Mouse (Mus musculus) fibroblast of lung, adult 2 months (primary cell): ENCODE data around the gene Gart.

Experiments used
- DNase-seq: peaks from one replicate; pipeline ENCODE4 v3.0.0-alpha.2; 2011; ENCODE audit warnings: low read depth

The Gart gene

DNA sequence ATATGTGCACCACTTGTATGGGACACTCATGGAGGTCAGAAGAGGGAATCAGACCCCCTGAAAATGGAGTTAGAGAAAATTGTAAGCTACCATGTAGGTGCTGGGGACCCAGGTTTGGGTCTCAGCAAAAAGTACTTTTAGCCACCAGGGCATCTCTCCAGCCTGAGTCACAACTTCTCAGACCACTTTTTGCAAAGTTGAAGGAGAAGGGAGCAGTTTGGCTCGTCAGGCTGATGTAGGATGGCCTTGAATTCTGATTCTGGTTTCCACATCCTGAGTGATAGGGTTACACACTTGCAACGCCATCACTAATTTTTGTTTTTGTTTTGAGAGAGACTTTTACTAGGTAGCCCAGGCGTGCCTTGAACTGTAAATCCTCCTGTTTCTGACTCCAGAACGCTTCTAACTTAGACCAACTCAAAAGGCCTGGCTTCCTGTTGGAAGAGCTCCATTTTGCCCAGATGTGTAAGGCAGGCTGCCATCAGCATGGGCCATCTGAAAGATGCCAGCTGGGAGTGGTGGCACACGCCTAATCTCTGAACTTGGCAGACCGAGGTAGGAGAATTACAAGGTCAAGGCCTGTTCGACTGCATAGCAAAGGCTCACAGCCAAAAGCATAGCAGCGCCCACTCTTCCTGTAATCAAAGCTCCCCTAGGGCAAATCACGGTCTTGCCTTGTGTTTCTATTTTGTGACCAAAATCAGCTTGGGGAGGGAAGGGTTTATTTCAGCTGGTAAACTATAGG lies 37.1 kb downstream of the Gart start:
- peak; percentile 64 for DNase-seq

GRCm38 (mm10) chr16:91606958-91607357 lies 39.8 kb downstream of the Gart start:
- no peak for DNase-seq

- DNase-seq, result no peak
Observed at GRCm38 (mm10) chr16:91605156-91605555, 41.6 kb downstream of the Gart start.

DNA sequence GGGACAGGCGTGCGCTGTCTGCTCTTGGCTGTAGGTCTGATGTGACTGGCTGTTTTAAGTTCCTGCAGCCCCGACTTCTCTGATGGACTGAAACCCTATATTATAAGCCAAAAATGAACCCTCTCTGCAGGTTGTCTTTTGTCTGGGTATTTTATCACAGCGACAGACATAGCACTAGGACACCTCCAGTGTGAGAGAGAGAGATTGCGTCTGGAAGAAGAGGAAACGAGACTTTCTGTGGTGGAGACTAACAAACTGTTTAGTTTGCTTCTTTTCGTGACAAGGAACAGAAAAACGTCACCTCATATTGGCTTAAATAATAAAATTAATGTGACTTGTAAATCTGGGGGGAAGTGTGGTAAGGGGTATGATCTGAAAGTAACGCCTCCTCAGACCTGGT lies 45.1 kb downstream of the Gart start:
- no peak for DNase-seq

- no peak for DNase-seq
Observed at GRCm38 (mm10) chr16:91601081-91601480, 45.7 kb downstream of the Gart start.

DNA sequence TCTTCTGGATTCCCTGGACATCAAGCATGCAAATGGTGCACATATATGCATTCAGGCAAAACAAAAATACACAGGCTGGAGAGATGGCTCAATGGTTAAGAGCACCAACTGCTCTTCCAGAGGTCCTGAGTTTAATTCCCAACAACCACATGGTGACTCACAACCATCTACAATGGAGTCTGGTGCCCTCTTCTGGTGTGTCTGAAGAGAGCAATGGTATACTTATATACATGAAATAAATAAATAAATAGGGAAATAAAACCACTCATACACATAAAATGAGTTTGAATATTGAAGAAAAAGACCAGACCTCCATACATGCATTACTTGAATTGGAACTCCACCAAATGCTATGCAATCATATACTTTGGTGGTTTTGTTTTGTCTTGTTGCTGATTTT lies 47.5 kb downstream of the Gart start:
- DNase-seq, result no peak

DNA sequence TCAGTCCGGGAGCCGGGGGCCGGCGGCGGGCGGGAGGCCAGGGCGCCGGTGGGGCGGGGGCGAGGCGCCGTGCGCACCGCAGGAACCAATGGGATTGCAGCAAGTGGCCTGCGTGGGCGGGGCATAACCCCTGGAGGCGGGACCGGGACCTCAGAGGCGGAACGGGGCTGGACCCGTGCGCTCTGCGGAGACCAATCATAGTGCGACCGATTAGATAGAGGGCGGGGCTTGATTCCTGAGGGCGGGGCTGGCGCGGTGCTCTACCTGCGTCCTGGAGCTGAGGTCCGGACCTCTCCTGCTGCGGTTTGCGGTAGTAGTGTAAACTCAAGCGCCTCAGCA lies 49.1 kb downstream of the Gart start, which contains the start of gene Tmem50b:
Tmem50b (minus strand) TSS at position 129 of the 339 bp plus-strand sequence.
- peak; percentile 92 for DNase-seq

- DNase-seq, result no peak
Observed at GRCm38 (mm10) chr16:91596779-91597671, 49.7 kb downstream of the Gart start.

GRCm38 (mm10) chr16:91596397-91596778 lies 50.4 kb downstream of the Gart start:
- no peak for DNase-seq

DNA sequence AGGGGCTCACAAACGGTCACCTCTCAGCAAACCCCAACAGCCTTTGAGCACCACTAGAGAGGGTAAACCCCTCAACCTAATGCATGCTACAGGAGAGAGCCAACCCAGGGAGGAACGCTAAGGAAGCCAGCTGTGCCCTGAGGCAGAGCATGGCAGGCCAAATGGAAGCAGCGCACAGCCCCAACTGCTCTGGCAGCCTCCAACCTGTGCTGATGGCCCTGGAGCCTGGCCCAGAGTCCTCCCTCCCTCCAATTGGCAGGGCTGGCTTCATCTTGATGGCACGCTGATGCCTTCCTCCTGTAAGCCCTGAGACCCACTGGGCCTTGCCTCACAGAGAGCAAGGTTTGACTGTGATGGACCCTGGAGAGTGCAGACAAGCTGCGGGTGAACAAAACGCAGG lies 51.7 kb downstream of the Gart start:
- DNase-seq, result no peak

DNA sequence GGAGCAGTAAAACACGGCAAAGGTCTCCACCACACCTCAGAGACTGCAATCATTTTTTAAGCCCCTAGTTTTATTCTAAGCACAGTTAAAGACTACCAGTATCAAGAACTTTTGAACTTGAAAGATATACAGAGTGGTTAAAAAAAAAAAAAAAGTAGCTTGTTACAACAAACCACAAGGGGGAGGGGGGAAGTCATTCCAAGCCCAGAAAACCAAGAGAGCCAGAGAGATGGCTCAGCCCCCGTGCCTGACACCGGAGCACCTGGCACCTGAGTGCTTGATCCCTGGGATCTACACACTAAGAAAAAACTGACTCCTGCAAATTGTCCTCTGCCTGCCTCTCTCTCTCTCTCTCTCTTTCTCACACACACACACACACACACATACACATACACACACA lies 53.5 kb downstream of the Gart start:
- no peak for DNase-seq

- DNase-seq, result no peak
Observed at GRCm38 (mm10) chr16:91592162-91592561, 54.6 kb downstream of the Gart start.

DNA sequence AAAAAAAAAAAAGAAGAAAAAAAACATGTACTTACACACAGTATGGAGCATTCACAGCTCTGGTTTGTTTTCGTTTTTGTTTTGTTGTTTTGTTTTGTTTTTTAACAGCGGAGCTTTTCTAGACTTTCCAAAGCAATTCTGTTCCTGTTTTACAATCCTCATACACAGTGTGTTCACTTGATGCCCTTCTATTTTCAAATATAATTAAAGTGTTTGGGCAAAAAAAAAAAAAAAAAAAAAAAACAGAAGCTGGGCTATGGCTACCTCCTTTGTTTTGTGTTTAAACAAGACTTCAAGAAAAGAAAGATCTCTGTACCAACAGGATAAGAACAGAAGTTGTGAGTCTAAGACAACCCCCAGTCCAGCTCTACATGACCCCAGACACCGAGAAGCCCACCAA lies 58.0 kb downstream of the Gart start:
- DNase-seq, result no peak

DNA sequence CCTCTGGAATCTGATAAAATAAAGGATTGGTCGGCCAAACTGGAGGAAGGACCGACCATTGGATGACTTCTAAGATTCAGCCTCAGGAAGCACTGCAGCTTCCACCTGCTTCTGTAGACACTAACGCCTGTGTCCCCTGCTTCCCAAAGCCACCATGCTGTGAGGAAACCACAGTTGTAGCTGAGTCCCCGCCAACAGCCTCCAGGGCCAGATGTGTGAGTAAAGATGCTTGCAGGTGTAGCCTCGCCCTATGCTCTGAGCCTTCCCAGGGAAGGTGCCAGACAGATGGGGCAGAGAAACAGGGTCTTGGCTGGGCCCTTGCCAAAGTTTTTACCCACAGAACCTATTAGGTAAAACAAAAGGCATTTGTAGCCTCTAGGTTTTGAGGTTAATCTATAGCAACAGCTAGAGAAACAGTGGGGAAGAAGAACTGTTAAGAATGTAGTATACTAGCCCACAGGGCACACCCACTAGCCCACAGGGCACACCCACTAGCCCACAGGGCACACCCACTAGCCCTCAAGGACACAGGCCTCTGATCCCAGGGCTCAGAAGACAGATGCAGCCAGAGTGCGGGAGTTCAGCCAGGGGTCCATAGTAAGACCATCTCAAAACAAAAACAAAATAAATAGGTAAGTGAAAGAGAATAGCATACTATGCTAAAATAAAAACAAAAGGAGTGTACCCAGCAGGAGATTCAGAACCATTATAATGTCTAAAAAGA lies 58.9 kb downstream of the Gart start:
- no peak for DNase-seq

DNA sequence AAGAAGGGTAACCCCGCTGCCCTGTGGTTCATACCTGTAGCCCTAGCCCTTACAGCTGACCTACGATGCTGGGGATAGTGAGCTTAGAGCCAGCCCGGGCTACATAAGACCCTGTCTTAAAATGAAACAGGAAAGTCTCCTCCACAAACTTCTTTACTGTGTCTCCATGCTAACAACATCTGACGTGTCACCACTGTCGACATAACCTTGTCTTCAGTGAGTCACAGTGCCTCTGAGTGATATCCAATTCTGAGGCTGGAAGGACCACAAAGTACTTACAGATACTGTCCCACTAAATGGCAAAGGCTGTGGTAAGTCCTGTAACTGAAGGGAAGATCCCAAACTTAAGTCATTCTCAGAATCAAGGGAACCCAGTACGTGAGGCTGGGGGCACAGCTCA lies 60.5 kb downstream of the Gart start:
- DNase-seq, result no peak

DNA sequence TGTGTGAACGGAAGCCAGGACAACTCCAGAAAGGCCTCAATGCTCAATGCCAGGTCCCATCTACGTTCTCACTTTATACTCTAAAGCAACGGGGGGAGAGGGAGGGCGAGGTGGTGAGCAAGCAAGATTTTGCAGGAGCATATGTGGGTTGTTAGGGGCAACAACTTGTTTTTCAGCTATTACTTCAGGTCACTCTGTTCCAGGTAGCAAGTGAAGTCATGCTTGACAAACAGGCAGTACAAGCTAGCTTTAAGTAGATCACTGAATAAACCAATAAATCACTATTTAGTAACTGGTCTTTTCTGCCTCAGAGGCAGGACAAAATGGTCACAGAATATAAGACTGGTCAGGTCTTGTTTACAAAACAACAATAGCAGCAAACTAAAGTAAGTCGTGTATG lies 61.1 kb downstream of the Gart start:
- no peak for DNase-seq

DNA sequence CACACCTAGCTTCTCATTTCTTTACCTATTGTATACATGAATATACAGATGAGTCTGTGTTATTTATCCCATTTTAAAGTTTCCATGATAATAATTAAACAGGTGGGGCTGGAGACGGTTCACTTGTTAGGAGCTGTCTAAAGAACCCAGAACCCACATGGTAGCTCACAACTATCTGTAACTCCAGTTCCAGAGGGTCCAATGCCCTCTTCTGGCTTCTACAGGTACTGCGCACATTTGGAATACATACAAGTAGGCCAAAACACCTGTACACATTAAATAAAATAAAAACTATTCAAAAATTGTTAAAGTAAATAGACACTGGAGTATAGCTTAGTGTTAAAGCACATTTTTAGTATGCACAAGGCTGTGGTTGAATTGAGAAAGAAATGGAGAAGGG lies 64.4 kb downstream of the Gart start:
- DNase-seq, result no peak

DNA sequence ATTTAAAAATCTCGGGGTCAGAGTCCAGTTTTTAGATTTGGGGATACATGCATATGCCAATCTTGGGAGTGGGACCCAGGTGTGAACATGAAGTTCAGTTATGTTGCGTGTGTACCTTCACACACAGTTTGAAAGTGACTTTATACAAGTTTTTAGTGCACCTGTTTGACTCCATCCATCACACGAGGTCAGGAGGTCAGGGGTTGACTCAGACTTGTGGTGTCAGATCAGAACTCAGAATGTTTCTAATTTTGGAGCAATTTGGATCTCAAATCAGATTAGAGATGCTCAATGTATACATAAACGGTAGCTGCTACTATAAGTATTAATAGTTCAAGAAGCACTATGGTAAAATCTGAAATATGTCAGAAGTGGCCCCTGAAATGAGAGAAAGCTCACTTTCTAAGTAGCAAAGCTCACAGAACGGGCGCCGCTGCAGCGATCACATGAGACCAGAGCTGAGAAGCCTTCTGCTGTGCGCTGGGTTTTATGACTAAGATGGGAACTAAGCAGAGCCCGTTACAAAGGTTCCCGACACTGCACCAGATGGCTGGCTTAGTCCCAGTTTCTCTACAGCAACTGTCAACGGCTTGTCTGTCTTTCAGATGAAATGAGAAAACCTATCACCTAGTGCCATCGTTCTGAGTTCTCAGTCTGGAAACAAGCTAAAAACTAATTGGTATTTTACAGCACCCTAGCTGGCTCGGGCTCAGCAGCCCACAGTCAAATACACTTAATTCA lies 67.6 kb downstream of the Gart start:
- no peak for DNase-seq

DNA sequence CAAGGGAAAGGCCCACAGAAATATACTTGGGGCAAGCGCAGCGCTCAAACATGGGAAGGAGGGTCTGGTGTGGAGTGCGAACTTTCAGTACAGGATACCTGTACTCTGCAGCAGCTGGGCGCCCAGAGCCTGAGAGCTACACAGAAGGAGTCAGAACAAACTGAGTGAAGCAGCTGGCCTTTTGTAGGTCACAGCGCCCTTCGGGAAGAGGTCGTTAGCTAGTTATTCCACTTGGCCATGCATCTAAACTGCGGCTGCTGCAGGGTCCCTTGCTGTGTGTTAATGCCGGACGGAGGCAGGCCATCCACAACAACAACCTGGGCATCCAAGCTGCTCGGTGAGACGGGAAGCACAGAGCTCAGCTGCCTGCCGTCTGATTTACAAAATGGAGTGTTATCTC lies 71.6 kb downstream of the Gart start:
- no peak for DNase-seq
